Mouse (Mus musculus) G1E (cell line): ENCODE results near the gene Tmem132c. TPM values are rescaled to one million over a fixed set of nuclear protein-coding genes. Genes with fewer than 3 reads are reported as not detected.

Source experiments
- ATAC-seq: 2 replicates; pipeline ENCODE4 v1.8.0; 2016; ENCODE audit warnings: mild to moderate bottlenecking; ENCODE audit not compliant: insufficient number of reproducible peaks, poor library complexity, low FRiP score, severe bottlenecking; ENCODE audit errors: extremely low read depth
- DNase-seq: peaks from one replicate; pipeline ENCODE4 v3.0.0; 2012; ENCODE audit warnings: low spot score
- H3K27me3 ChIP-seq: 2 replicates; pipeline ENCODE4 v1.6.1; 2012; ENCODE audit warnings: mild to moderate bottlenecking, low read length, inconsistent platforms; ENCODE audit not compliant: insufficient read depth
- H3K36me3 ChIP-seq: replicated peaks from 2 replicates; pipeline ENCODE3; 2012; ENCODE audit warnings: mild to moderate bottlenecking, inconsistent platforms
- H3K4me1 ChIP-seq: 2 replicates; pipeline ENCODE4 v1.6.1; 2012; ENCODE audit warnings: low read depth, low read length, inconsistent platforms, mixed read lengths; ENCODE audit not compliant: insufficient read depth
- H3K4me3 ChIP-seq: 2 replicates; pipeline ENCODE4 v1.5.1; 2012; ENCODE audit warnings: low read depth, mild to moderate bottlenecking, inconsistent platforms, low read length, moderate library complexity, mixed read lengths
- H3K9me3 ChIP-seq: replicated peaks from 2 replicates; pipeline ENCODE4 v1.6.1; 2012; ENCODE audit warnings: inconsistent platforms
- CTCF ChIP-seq: IDR thresholded peaks from 2 replicates; pipeline ENCODE4 v1.5.1; 2012; ENCODE audit warnings: low read depth, low read length, inconsistent platforms, mixed read lengths
- GATA1 ChIP-seq: IDR thresholded peaks from 2 replicates; pipeline ENCODE4 v1.6.1; 2012; ENCODE audit warnings: borderline replicate concordance, low read length, inconsistent platforms, mixed read lengths
- GATA2 ChIP-seq: IDR thresholded peaks from 2 replicates; pipeline ENCODE4 v1.6.1; 2012; ENCODE audit warnings: low read depth, low read length, inconsistent platforms, borderline replicate concordance
- POLR2AphosphoS5 ChIP-seq: IDR thresholded peaks from 2 replicates; pipeline ENCODE4 v1.6.1; 2012; ENCODE audit warnings: low read depth, low read length, inconsistent platforms; ENCODE audit not compliant: insufficient replicate concordance
- TAL1 ChIP-seq: conservative IDR thresholded peaks from 2 replicates; pipeline ENCODE4 v1.6.1; 2012; ENCODE audit warnings: low read depth, low read length, inconsistent platforms, mixed read lengths
- polyA plus RNA-seq: library from polyadenylated mRNA; stranded (reverse); fragments of >175 nt; gene quantifications from 2 replicates; pipeline ENCODE4 v1.2.3, GENCODE M21; 2012
- total RNA-seq, 2 experiments: library from RNA; stranded (forward) in 1 of 2; stranded (reverse) in 1 of 2; fragments of 200-1000 nt in 1 of 2; fragments of >200 nt in 1 of 2; fragmentation: Nextera tagmentation in 1 of 2; gene quantifications; 2 replicates each; pipeline ENCODE4 v1.2.3; 2014 to 2017

The Tmem132c gene
- total and polyA plus RNA-seq, 3 experiments, result not detected

DNA sequence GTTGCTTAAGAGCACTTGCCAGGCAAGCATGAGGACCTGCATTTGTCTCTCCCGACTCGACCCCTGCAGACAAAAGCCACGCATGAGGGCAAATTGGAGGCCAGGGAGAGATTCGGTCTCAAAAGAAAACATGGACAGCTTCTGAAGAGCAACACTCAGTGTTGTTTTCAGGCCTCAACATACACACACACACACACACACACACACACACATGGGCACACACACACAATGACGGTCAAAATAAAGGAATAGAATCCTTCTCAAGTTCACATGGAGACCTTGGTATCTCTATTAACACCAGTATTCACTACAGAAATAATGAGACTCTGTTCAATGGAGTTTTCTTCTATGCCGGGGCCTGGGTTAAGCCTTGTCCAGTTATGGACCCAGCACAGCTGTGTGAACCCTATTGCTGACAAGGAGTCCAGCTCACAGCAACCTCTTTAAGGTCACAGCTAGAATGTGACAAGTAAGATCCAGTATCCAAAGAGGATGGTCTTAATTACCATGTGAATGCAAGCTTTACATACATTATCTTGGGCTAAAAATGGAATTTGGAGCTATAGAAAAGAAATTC lies 325.6 kb downstream of the Tmem132c start:
- Histone ChIP-seq H3K4me3 (no peak overlapping the region), H3K9me3 (peaks cover 62% of the 10 kb centered on the region), H3K27me3 (no peaks in the 10 kb centered on the region), H3K4me1 (no peaks in the 10 kb centered on the region), H3K36me3 (no peaks in the 10 kb centered on the region)
- DNase-seq (no peak), ATAC-seq (no peak)
- TF ChIP-seq GATA1 (no peak), GATA2 (no peak), POLR2AphosphoS5 (no peak), TAL1 (no peak), CTCF (no peak)

DNA sequence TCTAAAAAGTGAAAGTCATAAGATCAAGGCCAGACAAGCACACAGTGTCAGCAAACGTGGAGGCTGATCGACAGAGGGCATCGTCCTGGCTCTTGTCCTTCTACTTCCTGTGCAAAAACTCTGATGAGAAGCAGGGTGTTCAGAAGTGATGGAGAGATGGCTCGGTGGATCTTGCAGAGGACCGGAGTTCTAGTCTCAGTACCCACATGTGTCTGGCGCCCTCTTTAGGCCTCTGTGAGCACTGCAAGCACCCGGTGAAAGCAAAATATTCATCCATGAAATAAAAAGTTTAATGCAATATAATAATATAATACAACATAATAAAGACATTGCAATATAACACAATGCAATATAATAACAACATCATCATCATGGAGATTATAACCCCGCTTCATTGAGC lies 335.8 kb downstream of the Tmem132c start:
- no peak overlapping the region for H3K4me3 ChIP-seq
- no peaks in the 10 kb centered on the region for H3K36me3 ChIP-seq
- peaks cover 36% of the 10 kb centered on the region for H3K9me3 ChIP-seq
- TF ChIP-seq GATA2, result no peak
- no peak for TF ChIP-seq POLR2AphosphoS5
- no peak for TF ChIP-seq CTCF
- no peak for TF ChIP-seq GATA1
- no peak for TF ChIP-seq TAL1
- H3K27me3 ChIP-seq, result no peaks in the 10 kb centered on the region
- ATAC-seq (no peak), DNase-seq (no peak)
- no peaks in the 10 kb centered on the region for H3K4me1 ChIP-seq

DNA sequence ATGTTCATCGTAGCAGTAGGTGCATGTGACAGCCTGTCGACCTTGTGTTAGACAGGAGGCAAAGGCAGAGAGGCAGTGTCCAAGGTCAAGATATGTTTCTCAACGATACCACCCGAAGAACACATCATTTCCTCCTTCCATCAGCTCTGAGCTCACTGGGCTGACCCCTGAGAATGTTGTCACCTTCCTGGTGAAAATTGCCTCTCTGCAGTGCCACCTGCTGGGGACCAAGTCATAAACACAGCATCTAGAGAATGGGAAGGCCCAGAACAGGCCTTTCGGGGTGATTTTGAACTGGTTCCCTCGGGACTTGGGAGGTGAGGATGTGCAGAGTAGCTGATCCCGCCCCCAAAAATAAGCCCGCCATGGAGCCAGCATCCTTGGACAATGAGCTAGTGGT lies 342.1 kb downstream of the Tmem132c start:
- Histone ChIP-seq H3K9me3 (peaks cover 19% of the 10 kb centered on the region), H3K4me3 (no peak overlapping the region), H3K4me1 (no peaks in the 10 kb centered on the region), H3K36me3 (no peaks in the 10 kb centered on the region), H3K27me3 (no peaks in the 10 kb centered on the region)
- ATAC-seq, result no peak; the same call in 1 of the 2 replicates
- DNase-seq, result no peak
- TF ChIP-seq CTCF (no peak), GATA1 (no peak), POLR2AphosphoS5 (no peak), TAL1 (no peak), GATA2 (no peak)

DNA sequence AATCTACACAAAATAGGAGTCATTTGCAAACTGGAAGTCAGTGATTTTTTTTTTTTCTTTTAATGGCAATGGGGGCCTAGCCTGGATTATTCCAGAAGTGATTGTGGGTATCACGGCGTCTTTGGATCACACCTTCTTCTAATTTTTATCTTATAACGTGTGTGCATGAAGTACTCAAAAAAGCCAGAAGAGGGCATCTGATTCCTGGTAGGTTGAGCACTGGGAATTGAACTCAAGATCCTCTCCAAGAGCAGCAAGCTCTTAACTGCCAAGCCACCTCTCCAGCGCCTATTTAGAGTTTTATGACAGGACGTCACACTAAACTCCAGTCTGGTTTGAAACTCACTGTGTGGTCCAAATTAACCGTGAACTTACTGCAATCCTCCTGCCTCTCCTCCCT lies 346.2 kb downstream of the Tmem132c start:
- H3K4me1 ChIP-seq, result no peaks in the 10 kb centered on the region
- ATAC-seq (no peak), DNase-seq (no peak)
- peaks cover 30% of the 10 kb centered on the region for H3K36me3 ChIP-seq
- TF ChIP-seq GATA2, result no peak
- no peak for TF ChIP-seq TAL1
- TF ChIP-seq GATA1, result no peak
- no peak for TF ChIP-seq POLR2AphosphoS5
- no peak for TF ChIP-seq CTCF
- H3K4me3 ChIP-seq, result no peak overlapping the region
- 0 out of 2 replicates have a peak, but pooled peaks cover 3% of the 10 kb centered on the region for H3K9me3 ChIP-seq
- H3K27me3 ChIP-seq, result no peaks in the 10 kb centered on the region

DNA sequence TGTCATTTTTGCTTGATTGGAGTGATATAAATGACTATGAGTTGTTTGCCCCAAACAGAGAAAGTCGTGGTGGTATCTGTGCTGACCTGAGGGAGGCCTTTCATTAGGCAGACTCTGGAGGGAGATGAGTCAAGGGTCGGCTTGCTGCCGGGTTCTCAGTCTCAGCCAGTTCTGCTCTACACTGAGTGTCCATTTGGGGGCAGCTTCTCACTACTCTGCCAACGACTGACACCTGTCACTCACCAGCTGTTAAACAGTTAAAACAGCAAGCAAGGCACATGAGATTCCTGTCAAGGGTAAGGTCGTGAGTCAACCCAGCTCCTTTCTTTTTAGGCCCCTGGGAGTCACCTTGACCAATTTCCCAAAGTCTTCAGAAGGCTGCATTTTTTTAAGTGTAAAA lies 350.8 kb downstream of the Tmem132c start:
- no peak overlapping the region for H3K4me3 ChIP-seq
- H3K4me1 ChIP-seq, result no peaks in the 10 kb centered on the region
- no peak for TF ChIP-seq GATA1
- DNase-seq, result no peak
- ATAC-seq, result no peak
- no peaks in the 10 kb centered on the region for H3K27me3 ChIP-seq
- no peaks in the 10 kb centered on the region for H3K9me3 ChIP-seq
- peaks cover 76% of the 10 kb centered on the region for H3K36me3 ChIP-seq

DNA sequence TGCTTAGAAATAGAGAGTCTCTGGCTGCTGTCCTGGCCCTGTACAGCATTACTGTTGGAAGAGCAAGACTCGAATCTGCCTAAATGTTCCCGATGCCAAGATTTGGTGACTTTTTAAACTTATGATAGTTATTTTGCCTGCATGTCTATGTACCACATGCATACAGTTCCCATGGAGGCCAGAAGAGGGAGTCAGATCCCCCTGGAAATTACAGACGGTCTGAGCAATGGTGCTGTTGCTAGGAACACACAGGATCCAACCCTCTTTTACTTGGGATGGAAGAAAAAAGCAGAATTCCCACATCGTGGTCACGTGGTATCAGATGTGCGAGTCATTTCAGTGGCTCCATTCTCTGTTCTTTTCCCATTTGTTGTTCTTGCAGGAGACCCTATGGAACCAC lies 351.2 kb downstream of the Tmem132c start:
- H3K9me3 ChIP-seq, result no peaks in the 10 kb centered on the region
- H3K4me1 ChIP-seq, result no peaks in the 10 kb centered on the region
- no peak overlapping the region for H3K4me3 ChIP-seq
- ATAC-seq (no peak), DNase-seq (no peak)
- H3K36me3 ChIP-seq, result peaks cover 80% of the 10 kb centered on the region
- H3K27me3 ChIP-seq, result no peaks in the 10 kb centered on the region
- TF ChIP-seq CTCF (0 out of 2 replicates have a peak, but pooled peaks have one; percentile 39), GATA1 (no peak), TAL1 (no peak), POLR2AphosphoS5 (no peak)

DNA sequence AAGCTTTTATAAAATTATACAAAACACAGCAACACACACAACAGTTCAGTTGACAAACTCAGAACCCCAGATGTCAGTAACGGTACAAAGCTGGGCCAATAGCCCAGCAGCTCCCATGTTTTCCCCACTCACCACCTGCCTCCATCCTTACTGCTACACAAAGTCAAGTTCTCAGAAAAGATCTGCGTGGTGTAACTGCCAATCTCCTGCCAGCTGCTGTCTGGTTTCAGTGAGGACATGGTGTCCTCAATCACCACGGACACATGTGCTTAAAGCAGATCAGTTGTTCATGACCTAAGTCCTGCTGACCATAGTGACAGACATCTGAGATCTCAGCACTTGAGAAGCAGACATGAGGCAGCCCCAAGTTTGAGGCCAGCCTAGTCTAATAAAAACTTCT lies 354.1 kb downstream of the Tmem132c start:
- no peak for DNase-seq
- ATAC-seq, result no peak
- no peaks in the 10 kb centered on the region for H3K4me1 ChIP-seq
- no peaks in the 10 kb centered on the region for H3K9me3 ChIP-seq
- TF ChIP-seq CTCF (no peak), TAL1 (no peak), GATA1 (no peak), POLR2AphosphoS5 (no peak), GATA2 (no peak)
- H3K36me3 ChIP-seq, result peaks cover 98% of the 10 kb centered on the region
- H3K27me3 ChIP-seq, result no peaks in the 10 kb centered on the region
- H3K4me3 ChIP-seq, result no peak overlapping the region
